Mouse (Mus musculus): ENCODE data around the gene Ccdc151.
A peak's percentile ranks its signal among the peaks of the same experiment; 100 is the strongest.

Gene Ccdc151

DNA sequence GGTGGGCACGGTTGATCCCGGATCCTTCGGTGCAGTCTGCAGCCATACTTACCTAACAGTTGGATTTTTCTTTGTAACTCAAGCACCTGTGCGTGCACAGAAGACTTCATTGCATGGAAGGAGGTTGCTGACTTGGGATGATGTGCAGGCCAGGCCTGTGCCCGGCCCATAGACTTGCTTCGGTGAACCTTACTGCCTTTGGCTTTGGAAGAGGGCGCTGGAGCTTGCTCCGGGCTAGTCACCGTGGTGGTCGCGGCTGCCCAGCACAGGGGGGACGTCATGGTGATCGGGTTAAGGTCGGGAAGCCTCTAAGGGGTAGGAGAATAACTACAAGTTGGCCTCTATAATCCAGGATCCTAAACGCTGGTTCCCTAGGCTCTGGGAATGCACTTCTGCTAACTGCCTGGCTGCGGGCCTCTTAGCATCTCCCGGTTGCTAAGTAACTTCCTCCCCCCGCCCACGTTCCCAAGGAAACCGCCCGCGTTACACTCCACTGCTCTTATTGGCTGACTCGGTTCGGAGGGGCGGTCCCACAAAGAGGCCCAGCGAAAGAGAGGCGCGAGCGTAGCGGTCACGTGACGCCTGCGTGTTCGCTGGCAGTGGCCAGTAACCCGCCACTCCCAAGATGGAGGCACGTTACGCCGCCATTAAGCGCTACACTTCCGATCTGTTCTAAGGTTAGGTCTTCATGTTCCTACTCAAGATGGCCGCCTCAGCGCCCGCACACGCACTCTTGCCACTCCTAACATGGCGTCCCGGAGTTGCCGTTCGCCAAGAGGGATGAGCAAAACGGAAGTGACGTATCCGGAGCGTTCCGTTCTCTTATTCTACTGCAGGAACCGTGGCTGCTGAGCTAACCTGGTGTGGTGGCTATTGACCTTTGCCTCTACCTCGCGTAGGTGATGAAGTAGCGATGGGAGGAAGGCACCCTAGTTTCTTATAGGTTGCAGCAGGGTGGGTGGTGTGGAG, at the start of gene Ccdc151, which contains the start of gene Prkcsh:
Gene Ccdc151 (minus strand): TSS at position 441 of the 969 bp plus-strand sequence.
Gene Prkcsh (plus strand): TSS at position 613 of the 969 bp plus-strand sequence.
- peak; percentile 98 for DNase-seq

DNA sequence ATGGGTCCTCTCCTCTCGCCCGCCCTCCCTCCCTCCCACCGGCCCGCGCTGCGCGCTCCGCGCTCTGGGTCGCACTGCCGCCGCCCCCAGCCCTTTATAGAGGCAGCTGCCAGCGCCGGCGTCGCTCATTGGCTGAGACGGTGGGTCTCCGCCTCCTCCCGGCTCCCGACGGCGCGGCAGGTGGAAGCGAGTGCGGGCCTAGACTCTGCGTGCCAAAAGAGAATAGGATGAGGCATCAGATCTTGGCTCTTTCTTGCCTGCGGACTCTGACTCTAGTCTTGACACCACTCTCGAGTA, 49.5 kb upstream of the Ccdc151 start, which contains the start of gene Elavl3:
Gene Elavl3 (minus strand): TSS at position 66 of the 297 bp plus-strand sequence.
- peak; percentile 51 for DNase-seq

DNA sequence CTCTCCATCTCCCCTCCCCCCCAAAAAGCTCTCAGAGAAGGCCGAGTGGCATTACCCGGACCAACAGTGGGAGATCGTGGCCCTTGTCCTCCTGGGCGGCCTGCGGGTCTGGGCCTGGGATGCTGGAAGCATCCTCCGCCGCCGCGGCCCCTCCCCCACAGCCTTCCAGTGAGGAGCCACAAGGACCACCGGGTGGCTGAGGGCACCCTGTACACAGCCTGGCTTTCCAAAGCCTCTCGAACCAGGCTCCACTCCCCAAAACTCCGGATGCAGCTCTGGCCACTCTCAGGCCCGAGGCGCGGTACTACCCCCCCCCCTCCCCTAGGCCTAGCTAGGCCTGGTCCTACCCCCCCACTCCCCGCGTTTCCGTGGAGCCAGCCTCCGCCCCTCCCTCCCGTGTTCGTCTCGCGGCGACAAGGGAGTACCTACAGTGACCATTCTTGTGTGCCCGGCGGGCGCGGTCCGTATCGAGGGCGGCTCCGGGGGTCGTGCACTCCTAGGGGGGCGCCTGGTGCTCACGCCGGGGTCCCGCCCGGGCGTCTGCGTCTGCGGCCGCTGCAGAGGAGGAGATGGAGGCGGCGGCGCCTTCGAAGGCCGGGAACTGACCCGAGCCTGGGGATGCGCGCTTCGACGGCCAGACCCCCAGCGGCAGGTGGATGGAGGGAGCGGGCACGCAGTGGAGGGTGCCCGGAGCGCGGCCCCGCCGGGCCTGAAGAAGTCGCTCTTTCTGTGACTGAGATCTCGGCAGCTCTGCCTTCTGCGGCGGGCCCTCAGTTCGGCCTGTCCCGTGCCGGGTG, 48.9 kb upstream of the Ccdc151 start:
- no peak for DNase-seq

DNA sequence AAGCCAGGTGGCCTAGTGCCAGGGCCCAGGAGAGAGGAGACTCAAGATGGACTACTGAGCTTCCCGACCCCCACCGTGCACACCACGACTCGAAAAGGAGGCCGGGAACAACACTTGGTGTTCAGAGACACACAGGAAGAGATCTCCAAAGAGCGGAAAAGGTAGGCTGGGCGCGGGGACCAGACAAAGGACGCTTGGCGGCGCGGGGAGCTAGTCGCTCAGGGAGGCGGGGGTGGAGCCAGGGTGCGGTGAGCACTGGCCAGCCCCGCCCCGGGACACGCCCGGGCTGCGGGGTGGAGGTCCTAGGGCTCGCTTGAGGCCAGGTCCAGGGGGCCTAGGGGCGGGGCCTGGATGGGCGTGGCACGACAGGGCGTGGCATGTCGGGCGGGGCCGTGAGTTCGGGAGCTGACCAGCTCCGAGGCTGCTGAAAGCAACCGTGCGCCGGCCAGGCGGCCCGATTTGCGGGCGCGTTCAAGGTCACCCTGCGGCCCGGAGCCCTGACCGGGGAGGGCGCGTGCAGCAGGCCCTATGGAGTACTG, 48.0 kb upstream of the Ccdc151 start:
- peak; percentile 33 for DNase-seq

DNA sequence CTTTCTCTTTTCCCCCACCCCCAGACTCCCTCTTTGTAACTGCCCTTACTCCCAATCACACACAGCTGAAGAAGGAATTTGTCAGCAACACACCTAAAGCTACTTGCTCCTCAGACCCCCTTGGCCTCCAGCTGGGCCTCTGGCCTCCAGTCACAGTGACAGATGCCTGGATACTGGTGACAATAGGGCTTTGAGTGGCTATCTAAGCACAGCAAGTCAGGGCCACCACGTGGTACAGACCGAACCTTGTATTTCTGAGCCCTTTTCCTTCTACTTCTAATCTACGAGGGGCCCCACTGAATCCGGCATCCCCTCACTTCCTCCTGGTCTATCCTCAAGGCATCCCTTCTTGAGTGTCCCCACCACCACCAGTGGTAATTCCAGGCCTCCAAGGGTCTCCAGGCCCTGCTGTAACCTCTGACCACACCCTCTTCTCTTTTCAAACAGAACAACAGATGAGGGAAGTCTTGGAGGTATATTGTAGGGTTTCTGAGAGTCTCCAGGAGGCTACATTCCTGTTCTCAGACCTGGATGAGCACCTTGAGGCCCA, 47.4 kb upstream of the Ccdc151 start:
- no peak for DNase-seq

DNA sequence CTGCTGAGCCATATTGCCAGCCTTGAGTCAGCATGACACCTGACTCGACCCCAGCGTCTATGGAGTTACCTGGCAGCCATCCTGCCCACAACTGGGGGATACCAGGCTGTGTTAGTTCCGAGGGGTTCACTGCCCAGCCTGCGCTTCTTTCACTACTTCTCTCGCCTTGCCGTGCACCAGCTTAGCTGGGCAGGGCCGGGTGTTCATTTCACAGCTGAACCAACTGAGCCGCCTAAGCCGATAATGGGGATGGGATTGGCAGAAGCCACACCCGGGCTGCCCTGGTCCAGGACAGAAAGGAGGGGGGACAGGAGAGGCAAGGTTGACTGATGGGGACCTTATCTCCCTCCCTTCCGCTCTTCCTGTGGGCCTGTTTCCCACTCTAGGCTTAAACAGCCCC, 46.9 kb upstream of the Ccdc151 start:
- no peak for DNase-seq

DNA sequence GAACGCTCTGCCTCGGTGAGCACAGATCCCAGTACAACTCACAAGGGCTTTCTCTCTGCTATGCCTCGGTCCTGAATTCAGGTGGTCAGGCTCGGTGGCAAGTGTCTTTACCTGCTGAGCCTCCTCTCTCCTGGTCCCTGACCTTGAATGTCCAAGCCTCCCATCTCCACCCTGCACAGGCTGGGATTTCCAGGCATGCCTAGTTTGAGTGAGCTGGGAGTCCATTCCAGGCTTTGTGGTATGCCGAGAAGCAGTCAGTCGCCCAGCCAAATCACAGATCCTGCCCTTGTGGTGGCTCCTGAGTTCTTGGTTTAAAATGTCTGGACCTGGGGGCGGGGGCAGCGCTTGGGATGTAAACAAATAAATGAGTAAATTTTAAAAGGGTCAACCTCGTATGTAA, 44.9 kb upstream of the Ccdc151 start:
- no peak for DNase-seq

DNA sequence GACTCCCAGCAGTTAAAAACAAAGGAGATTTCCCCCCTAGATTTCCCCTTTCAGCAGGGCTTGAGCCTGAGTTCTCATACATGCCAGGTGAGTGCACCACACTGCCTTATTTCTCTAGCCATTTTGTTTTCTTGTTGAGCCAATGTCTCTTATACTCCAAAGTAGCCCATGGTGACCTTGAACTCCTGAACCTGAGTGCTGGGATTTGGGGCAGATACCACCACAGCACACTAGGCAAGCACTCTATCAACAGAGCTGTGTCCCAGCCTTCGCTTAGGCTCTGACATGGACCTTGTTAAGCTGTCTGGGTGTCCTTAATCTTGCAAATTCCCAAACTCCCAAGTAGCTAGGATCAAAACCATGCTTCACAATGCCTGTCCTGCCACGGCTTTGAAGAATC, 39.4 kb upstream of the Ccdc151 start:
- DNase-seq, result no peak

DNA sequence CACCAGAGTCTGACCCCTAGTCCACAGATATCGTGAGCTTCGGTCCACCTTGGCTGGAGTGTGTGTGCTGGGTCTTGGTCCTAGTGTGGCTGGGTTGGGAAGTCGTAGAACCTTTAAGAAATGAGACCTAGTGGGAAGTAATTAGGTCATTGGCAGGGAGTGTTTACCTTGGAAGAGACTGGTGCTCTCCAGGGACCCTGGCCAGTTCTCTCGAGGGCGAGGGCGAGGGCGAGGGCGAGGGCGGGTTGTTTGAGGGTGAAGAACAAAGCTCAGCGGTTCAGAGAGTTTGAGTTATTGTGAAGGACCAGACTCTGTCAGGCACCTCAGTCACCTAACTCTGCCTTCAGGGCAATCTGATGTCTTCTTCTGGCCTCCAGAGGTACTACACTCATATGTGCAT, 35.4 kb upstream of the Ccdc151 start:
- no peak for DNase-seq

DNA sequence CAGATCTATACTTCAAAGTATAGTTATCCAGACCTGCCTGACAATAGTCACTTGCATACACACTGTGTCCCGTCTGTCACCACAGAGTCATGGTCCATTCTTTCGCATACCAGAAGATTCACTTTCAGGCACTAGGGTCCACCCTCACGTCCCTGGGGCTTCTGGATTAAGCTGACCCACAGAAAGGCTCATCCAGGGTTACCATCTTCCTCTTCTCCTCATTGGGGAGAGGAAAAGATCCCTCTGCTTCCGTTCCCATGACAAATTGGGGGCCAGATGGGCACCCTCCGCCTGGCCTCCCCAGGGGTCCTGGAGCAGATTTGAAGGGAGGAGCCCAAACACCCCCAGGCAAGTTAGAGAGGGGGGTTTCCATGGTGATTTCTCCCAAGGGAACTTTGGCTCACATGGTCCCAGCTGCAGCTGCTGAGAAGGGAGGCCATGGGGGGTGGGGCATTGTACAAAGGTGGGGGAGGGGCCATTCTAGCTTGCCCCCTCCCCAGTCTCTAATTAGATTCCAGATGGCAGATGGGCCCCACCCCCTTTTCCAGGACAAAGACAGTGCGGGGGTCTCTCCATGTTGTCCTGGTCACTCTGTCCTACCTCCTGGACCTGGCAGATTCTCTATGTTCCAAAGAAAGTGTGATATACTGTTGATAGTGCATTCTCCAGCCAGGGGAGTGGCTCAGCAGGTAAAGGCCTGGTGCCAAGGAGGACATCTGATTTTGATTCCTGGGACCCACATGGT, 33.0 kb upstream of the Ccdc151 start:
- DNase-seq, result no peak

DNA sequence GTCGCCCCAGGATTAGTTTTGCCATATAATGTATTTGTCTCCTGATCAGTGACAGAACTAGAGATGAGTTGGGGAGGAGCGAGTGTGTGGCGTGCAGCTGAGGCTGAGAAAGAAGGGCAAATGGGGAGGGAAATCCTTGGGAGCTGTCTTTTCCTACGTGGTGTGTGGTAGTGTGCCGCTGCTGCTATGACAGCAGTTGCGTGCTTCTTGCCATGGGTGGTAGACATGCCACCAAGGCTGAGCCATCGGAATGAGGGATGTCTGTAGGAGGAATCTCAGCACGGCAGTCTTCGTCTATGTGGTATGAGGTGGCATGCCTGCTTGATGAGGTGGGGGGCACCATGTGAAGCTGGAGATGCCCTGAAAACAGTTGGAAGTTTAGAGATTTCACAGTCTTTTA, 28.0 kb upstream of the Ccdc151 start:
- no peak for DNase-seq

DNA sequence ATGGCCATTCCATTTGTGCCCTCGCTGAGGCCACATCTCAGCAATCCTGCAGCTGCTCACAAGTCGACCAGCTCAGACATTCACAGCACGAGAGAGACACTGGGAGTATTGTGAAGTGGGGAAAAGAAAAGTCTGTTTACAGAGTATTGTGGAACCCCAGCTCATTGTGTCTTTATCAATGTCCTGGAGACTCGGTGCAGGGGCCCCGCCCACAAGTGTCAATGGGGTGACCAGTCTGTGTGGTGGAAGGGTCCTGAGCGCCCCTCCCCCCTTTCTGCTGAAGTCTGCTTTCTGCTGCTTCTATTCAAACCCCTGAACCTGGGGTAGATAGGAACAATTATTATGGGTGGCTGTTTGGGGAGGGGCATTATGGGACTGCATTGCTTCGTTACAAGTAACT, 26.0 kb upstream of the Ccdc151 start:
- no peak for DNase-seq

DNA sequence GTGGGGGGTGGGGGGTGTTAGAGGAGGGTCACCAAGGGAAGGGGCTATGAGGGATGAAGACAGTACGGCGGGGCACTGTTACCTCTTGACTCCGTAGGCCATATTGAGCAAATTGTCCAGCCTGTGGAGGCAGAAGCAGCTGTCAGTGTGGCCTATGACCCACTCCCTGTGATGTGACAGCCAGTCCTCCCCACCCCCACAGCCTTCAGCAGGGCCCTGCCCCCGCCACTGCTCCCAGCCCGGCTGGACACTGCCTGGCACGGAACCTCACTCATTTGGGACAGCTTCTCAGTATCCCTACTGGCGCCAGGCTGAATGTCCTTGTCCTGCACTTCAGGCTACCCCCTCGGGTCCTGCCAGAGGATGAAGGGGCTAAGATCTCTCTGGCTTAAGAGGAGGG, 22.2 kb upstream of the Ccdc151 start:
- no peak for DNase-seq

DNA sequence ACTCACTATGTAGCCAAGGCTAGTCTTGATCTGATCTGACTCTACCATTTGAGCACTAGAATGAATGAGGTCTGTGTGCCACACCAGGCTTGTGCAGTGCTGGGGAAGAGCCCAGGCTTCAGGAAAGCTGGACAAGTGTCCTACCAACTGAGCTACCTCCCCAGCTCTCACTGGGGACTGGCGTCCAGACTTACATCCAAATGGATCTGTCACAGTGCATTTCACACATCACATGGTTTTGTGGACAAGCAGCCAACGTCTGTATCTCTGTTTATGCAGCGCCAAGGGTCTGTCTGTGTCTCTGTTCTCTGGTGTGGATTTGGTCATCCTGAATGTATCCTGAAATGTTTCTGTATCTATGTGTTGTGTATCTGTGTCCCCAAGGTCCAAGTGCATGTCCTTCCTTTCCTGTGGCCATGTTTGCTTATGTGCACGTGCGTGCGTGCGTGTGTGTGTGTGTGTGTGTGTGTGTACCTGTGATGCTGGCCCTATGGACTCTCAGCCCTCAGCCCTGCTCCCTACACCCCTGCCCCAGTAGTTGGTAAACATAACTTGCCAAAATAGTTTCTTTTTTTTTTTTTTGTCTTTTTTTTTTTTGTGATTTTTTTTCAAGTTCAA, 14.9 kb upstream of the Ccdc151 start:
- no peak for DNase-seq

DNA sequence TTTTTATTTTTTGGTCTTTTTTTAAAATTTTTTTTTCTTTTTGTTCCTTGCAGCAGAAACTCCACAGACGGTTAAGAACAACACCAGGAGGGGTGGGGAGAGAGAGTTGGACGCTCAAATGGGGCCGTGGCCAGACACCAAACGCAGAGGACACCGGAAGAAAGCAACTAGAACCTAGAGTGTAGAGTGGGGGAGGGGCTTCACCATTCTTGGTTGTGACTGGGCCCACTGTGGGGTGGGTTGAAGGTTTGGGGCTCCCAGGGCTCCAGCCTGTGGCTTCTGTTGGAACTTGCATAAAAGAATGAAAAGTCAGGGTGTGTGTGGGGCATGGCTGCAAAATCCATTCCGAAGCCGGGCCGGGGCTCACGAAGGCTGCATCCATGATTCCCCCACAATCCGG, 13.8 kb upstream of the Ccdc151 start:
- DNase-seq, result peak; percentile 21

DNA sequence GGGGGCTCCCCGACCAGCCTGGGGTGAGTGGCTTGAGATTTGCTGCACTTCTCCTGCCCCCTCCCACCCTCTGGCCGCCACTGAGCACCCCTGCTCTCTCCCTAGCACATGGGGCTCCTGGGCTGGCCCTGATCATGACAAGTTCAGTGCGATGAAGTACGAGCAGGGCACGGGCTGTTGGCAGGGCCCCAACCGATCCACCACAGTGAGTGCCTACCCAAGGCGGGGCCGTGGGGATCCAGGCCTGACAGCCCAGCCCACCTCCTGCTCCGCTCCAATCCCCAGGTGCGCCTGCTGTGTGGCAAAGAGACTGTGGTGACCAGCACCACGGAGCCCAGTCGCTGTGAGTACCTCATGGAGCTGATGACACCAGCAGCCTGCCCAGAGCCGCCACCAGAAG, 10.3 kb upstream of the Ccdc151 start:
- DNase-seq, result no peak

DNA sequence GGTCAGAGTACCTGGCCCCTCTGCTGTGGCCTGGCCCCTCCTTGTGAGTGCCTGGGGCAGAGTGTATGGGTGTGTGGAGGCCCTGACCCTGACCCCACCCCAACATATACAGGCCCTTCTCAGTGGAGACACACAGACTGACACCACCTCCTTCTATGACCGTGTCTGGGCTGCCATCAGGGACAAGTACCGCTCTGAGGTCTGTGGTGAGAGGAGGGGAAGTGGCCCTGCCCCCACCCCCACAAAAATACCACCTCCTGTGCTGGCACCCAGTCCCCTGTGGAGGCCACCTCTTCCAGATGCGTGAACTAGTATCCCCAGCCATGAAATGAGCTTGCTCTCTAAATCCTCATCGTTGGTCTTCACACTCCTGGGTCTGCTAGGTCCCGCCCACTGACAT, 8.6 kb upstream of the Ccdc151 start:
- DNase-seq, result peak; percentile 18

DNA sequence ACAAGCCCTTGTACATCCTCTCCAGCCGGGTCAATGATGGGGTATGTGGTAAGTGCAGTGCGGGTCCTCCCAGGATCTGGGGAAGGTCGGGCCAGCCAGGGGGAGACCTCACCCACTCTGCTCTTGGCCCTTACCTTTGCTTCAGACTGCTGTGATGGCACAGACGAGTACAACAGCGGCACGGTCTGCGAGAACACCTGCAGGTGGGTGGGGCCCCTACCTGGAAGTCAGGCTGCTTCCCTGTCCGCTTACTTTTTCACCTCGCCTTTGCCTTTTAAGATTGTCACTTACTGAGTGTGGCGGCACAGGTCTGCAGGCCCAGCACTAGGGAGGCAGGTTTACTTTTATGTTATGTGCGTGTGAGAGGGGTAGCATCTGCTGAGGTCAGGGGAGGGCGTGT, 2.1 kb upstream of the Ccdc151 start:
- no peak for DNase-seq

DNA sequence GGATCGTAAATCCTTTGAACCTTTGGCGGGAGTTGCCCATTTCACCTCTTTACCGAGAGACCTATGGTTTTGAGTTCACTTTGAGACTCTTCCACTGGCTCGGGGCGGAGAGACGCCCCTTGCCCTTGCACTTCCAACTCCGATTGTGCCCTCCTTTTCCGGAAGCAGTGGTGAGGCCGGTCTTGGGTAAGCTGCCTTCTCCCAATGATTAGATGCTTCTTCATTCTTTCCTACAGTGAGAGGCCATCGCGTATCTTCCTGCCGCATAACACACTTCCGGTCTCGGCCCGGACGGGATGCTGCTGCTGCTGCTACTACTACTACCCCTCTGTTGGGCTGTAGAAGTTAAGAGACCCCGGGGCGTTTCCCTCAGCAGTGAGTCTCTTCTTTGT, 725 bp upstream of the Ccdc151 start:
- no peak for DNase-seq

DNA sequence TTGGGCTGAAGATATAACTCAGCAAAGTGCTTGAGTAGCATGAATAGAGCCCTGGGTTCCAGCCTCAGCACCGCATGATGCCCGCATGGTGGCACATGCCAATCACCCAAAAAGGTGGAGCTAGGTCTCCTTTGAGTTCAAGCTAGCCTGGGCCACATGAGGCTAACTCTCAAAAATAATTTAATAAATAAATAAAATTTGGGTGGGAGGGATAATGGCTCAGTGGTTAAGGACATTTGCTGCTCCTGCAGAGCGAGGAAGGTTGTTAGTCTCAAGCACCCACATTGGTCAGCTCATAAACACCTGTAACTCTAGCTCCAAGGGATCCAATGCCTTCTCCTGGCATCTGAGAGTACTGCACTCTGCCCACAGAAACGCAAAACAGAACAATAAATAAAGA, 801 bp downstream of the Ccdc151 start:
- no peak for DNase-seq

DNA sequence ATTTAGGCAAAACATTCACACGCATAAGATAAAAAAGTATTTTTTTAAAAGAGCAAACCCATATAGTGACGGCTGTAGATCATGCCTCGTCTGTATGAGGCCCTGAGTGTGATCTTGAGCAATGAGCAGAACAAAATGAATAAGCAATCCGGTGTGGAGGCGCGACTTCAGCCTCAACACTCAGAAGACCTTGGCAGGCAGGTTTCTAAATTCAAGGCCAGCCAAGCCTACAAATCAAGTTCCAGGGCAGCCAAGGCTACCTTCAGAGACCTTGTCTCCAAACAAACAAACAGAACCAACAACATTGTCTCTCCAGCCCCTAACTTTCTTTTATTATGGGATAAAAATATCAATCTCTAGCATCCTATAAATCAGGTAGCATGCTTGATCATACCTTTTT, 2.1 kb downstream of the Ccdc151 start:
- no peak for DNase-seq

DNA sequence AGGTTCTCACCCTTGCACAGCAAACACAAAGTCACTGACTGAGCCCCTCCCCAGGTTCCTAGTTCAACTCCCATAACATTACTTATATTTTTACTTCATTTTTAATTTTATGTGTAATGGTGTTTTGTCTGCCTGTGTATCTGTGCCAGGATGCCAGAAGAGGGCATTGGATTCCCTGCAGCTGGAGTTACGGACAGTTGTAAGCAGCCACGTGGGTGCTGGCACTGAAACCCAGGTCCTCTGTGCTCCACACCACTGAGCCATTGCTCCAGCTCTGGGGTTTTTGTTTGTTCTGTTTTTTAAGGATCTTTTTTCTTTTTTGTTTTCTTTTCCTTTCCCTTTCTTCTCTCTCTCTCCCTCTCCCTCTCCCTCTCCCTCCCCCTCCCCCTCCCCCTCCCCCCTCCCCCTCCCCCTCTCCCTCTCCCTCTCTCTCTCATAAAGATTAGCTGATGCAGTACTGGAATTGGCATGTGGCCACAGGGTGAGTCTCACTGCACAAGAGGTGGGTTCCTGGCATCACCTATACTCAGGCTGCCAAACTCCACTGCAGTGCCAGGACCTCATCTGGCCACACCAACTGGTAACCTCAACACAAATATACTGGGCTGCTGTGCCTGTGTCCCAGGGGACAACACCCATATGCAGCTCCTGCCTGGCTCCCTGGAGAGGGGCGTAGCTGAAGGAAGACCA, 6.1 kb downstream of the Ccdc151 start:
- DNase-seq, result no peak

All from thymus, postnatal 25 days (tissue).